Mouse (Mus musculus) retina, postnatal 1 day (tissue): ENCODE results near the gene Nosip.

Experiments used
- DNase-seq: peaks from one replicate; pipeline ENCODE4 v3.0.0-alpha.2; 2012

The Nosip gene

DNA sequence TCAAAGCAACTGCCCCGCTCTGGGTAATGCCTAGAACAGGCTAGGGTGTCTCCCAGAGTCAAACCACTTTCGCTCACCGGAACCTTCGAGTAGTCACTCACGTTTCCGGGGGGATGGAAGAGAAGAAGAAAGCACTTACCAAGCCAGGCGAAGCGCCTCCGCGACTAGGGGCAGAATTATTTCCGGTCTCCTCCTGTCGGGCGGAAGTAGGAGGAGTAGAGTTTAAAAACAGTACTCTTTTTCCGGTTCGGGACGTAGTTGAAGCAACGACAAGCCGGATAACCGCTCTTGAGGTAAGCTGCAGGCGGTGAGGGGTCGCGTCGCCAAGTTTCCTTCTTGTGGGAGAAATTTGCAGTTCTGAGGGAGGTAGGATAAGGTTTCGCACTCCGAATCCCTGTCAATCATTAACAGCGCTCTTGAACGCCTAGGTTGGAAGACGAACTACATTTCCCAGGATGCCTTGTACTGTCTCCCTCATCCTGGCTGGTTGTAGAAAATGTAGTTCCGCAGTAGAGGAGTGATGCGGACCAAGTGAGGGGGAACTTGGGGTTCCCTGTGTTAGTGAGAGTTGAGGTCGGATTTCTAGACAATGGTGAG lies at the start of gene Nosip, which contains the start of gene Prrg2:
Gene Nosip, plus strand, starts transcription at position 191 of the 597 bp plus-strand sequence.
Gene Prrg2, minus strand, starts transcription at position 439 of the 597 bp plus-strand sequence.
- DNase-seq, result peak; percentile 99

DNA sequence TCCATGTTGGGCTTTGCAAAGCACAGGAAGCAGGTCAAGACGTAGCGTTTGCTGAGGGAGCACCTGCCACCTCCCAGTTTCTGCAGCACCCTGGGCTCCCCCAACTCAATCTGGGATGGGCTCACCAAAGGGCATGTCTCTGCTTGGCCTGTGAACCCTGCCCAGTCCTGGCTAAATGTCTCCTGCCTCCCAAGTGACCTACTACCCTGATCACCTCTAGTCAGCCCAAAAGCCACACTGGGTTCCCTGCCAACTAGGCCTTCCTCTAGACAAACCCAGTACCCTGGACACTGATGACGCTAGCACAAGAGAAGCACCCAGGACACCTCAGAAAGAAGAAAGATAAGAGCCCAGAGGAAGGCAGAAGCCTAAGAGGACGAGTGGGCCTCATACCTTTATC lies 49.4 kb upstream of the Nosip start:
- DNase-seq, result no peak

DNA sequence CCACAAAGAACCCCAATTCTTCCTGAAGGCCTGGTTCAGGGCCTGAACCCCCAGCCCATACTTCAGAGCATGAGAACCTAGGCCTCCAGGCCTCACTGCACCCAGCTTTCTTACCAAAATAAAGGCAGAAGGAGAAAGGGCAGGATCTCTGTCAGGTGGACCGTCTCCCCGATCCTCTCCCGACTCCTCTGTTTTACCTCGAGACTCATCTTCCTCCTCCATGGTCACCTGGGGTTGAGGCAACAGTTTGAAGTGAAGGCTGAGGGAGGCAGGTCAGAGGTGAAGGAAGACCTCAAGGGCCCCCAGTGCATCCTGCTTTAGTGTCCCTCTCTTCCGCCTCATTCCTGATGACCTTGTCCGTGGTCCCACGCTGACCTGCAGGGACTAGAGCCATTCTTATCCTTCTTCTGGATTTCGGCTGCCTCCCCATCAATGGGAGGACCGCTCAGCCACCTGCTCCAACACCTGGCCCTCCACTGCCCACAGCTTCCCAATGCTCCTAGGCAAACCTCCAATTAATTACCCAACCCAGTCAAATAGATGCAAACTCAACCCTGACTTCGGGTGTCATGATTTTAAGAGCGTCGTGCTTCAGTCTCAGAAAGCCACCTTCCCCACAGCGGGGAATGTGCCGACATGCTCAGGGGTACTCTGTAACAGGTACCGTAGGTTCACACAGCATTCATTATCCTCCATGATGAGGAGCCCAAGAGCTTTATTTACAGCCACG lies 48.7 kb upstream of the Nosip start:
- no peak for DNase-seq

DNA sequence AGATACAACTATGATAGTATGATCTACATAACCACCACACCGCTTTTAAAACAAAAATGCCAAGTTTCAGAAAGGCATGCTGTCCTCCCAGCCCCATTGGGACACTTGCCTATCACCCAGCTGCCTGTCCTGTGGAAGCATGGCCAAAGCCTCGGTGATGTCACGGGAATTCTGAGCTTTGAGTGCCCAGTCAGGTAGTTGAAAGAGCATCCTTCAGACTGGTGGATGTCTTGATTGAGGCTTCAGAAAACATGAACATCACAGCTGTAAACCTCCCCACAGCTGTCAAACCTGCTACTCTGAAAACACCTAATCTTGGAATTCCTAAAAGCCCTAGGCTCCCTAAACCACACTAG lies 48.2 kb upstream of the Nosip start:
- no peak for DNase-seq

- no peak for DNase-seq
These were observed 46.8 kb upstream of the Nosip start for GRCm38 (mm10) chr7:45015344-45015956.

GRCm38 (mm10) chr7:45015957-45016612 lies 46.1 kb upstream of the Nosip start, which contains the start of gene Scaf1:
TSS of gene Scaf1 (minus strand) at chr7:45016363.
- peak; percentile 100 for DNase-seq

GRCm38 (mm10) chr7:45016761-45017160 lies 45.5 kb upstream of the Nosip start:
- no peak for DNase-seq

GRCm38 (mm10) chr7:45017242-45018061 lies 44.8 kb upstream of the Nosip start, which contains the start of gene Rras:
TSS of gene Rras (plus strand) at chr7:45017961.
- peak; percentile 97 for DNase-seq

DNA sequence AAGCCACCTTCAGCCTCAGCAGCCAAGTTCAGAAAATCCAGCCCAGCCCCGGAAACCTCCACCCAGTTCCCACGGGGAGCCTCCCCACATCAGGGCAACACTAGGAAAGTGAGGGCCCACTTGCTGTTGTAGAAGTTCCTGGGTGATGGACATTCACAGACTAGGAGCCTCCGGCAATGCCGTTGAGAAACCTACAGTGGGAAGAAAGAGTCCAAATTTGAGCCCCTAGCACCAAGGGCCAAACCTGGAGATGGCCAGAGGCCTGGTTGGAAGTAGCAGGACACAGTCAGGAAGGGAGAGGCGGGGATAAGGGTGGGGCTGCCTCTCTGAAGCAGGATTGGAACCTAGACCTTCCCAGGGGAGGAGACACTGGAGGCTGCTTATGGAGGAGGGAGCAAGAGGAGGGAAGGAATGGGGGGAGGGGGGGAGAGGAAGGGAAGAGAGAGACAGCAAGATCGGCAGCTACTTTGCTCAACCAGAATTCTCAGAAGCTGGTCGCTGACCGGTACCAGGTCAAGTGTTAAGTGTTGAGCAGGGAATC lies 43.1 kb upstream of the Nosip start:
- no peak for DNase-seq

GRCm38 (mm10) chr7:45020225-45020624 lies 42.0 kb upstream of the Nosip start:
- DNase-seq, result no peak

DNA sequence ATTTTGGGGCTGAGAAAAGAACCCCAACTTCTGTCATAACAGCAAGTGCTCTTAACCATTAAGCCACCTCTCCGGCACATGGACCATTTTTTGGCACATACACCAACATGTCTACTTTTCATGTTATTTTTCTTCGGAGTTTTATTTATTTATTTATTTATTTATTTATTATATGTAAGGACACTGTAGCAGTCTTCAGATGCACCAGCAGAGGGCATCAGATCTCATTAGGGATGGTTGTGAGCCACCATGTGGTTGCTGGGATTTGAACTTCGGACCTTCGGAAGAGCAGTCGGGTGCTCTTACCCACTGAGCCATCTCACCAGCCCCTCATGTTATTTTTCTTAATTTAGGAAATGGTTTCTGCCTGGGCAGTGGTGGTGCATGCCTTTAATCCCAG lies 38.5 kb upstream of the Nosip start:
- DNase-seq, result peak; percentile 35

- DNase-seq, result no peak
These were observed 37.7 kb upstream of the Nosip start for GRCm38 (mm10) chr7:45024281-45025248.

GRCm38 (mm10) chr7:45025601-45026220 lies 36.5 kb upstream of the Nosip start:
- no peak for DNase-seq

DNA sequence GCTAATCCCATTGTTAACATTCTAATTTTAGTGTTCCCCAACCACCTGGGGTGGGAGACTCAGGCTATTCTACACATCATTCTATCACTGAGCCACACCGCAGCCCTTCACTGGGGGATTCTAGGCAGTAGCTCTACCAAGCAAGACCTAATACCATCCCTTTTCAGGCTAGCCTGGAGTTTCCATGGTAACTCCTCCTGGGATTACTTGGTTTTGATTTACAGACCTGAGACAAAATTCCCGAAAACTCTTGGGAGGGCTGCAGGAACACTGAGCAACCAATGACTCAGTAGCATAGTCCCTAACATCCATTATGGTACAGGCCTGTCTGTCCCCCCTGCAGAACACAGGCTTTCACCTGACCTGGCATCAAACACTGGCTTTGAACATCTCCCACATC lies 36.0 kb upstream of the Nosip start:
- DNase-seq, result no peak

DNA sequence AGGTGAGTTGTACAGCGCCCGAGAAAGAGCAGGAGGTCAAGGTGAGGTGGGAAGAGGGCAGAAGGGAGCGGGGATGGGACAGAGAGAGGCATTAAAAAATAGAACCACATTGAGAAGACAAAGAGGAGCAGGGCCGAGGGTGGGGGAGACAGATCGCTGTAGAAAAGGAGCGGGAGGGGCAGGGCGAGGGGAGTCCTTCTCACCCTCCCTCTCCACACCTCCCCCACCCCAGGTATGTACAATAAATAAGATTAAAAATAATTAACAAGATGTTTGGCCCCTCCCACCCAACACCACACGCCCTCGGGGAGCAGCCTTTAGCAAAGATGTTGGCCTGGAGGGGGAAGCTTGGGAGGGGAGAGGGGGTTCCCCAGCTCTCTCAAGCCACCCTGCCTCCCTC lies 34.5 kb upstream of the Nosip start:
- no peak for DNase-seq

DNA sequence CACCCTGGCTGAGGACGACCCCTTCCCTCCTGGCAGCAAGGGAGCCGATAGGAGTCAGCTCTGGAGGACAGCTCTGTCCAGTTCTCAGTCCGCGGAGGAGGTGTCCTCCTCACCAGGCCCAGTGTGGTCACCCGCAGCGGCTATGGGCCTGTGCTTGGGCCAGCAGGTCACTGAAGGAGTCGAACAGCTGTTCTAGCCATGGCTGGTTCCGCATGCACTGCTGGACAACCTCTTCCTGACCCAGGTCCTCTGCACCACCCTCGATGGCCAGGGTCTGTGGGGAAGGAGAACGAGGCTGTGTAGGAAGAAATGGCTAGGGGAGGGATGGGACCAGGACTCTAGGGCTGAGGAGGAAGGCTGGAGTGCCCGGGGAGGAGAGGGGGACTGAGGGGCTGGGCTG lies 33.9 kb upstream of the Nosip start:
- no peak for DNase-seq

DNA sequence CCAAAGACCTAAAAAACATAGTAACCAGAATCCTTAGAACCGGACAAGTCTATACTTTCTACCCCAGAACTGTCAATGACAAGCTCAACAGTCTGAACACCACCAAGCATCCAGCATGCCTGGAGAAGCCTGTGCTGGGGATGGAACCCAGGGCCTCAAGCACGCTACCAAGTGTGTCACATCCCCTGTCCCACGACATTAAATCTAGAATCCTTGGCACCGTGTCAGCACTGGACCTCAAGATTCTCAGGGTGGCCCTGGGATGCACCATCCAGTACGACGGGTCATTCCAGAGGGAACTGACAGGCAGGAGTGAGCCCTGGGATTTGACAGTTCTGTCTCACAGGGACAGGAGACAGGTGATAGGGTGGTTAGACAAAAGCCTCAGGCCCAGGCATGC lies 32.2 kb upstream of the Nosip start:
- no peak for DNase-seq

DNA sequence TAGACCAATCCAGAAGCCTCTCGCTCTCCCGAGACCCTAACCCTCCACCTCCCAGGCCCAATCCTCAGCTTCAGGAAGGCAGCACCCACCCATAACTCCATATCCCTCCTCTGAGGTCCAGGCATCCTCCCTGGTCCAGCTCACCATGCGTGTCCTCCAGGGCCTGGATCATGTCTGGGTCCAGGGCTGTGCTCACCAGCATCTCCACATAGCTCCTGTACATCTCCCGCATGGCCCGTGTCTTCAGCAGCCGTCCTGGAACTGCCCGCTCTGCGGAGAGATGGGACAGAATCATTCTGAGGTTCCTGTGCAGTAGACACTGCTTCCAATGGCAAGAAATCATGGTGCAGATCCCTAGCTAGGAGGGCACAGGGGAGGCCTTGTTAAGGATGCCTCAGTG lies 31.4 kb upstream of the Nosip start:
- DNase-seq, result no peak

DNA sequence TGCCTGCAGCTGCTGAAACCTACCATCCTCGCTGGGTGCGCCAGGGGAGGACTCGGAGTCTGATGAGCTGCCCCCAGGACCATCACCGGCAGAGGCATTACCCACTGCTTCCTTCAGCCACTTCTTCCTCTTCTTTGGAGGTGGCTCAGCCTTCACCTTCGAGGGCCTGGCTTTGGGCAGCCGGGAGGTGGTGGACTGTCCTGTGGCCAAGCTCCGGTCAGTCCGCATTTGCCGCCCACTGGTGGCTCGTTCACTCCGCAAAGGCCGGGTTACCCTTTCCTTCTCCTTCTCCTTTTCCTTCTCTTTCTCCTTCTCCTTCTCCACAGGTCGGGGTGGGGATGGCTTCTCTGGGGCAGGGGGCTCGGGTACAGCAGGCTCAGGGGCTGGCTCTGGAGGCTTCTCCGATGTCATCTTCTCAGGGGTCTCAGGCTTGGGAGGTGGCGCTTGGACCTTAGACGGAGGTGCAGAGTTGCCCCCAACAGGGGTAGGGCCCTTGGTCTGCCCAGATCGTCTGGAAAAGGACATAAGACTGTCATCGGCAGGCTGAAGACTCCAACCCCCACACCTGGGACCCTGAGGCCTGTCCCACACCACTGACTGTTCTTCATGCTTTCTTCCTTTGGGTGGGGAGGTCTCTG lies 28.4 kb upstream of the Nosip start:
- DNase-seq, result no peak

- DNase-seq, result peak; percentile 19
These were observed 26.6 kb upstream of the Nosip start for GRCm38 (mm10) chr7:45035631-45036030.
